Mouse (Mus musculus): ENCODE results near the gene Dzip3. TPM values are rescaled to one million over a fixed set of nuclear protein-coding genes. Genes with fewer than 3 reads are reported as not detected.
A peak's percentile ranks its signal among the peaks of the same experiment; 100 is the strongest.

Dzip3 gene
- 0.12 and 0.16 TPM in 2 replicates for polyA plus RNA-seq (2012)

GRCm38 (mm10) chr16:48993559-48994342 is at the start of gene Dzip3, which contains the start of gene Cip2a:
TSS of gene Dzip3 (minus strand) at chr16:48994165.
TSS of gene Cip2a (plus strand) at chr16:48994185.
- no peak for TF ChIP-seq TAL1 (IDR thresholded peaks at IDR 0.05; ENCODE audit: low read length)
- TF ChIP-seq GATA1 (IDR thresholded peaks at IDR 0.05; ENCODE audit: low read length): no peak
- Histone ChIP-seq H3K4me1 (ENCODE audit: control insufficient read depth) (peaks cover 23% of the 10 kb centered on the region), H3K9me3 (ENCODE audit: control insufficient read depth, low read length) (peaks cover 3% of the 10 kb centered on the region), H3K27me3 (ENCODE audit: control insufficient read depth) (no peaks in the 10 kb centered on the region), H3K36me3 (ENCODE audit: control insufficient read depth) (peaks cover 36% of the 10 kb centered on the region), H3K4me3 (replicated peaks) (peak within 1 kb of the TSS; percentile 79)

- H3K9me3 ChIP-seq (ENCODE audit: control insufficient read depth, low read length): no peaks in the 10 kb centered on the region
- TF ChIP-seq TAL1 (IDR thresholded peaks at IDR 0.05; ENCODE audit: low read length) (no peak), GATA1 (IDR thresholded peaks at IDR 0.05; ENCODE audit: low read length) (no peak)
- no peaks in the 10 kb centered on the region for H3K27me3 ChIP-seq (ENCODE audit: control insufficient read depth)
- H3K4me1 ChIP-seq (ENCODE audit: control insufficient read depth): no peaks in the 10 kb centered on the region
- H3K4me3 ChIP-seq (replicated peaks): no peak overlapping the region
- H3K36me3 ChIP-seq (ENCODE audit: control insufficient read depth): no peaks in the 10 kb centered on the region
These were observed 46.7 kb upstream of the Dzip3 start for GRCm38 (mm10) chr16:49040554-49041221.

- no peaks in the 10 kb centered on the region for H3K4me1 ChIP-seq (ENCODE audit: control insufficient read depth)
- no peak for TF ChIP-seq TAL1 (IDR thresholded peaks at IDR 0.05; ENCODE audit: low read length)
- no peak for TF ChIP-seq GATA1 (IDR thresholded peaks at IDR 0.05; ENCODE audit: low read length)
- H3K9me3 ChIP-seq (ENCODE audit: control insufficient read depth, low read length): no peaks in the 10 kb centered on the region
- H3K4me3 ChIP-seq (replicated peaks): no peak overlapping the region
- H3K36me3 ChIP-seq (ENCODE audit: control insufficient read depth): no peaks in the 10 kb centered on the region
- no peaks in the 10 kb centered on the region for H3K27me3 ChIP-seq (ENCODE audit: control insufficient read depth)
These were observed 43.8 kb upstream of the Dzip3 start for GRCm38 (mm10) chr16:49037771-49038170.

- Histone ChIP-seq H3K27me3 (ENCODE audit: control insufficient read depth) (no peaks in the 10 kb centered on the region), H3K4me1 (ENCODE audit: control insufficient read depth) (no peaks in the 10 kb centered on the region), H3K9me3 (ENCODE audit: control insufficient read depth, low read length) (no peaks in the 10 kb centered on the region), H3K4me3 (replicated peaks) (no peak overlapping the region), H3K36me3 (ENCODE audit: control insufficient read depth) (no peaks in the 10 kb centered on the region)
- no peak for TF ChIP-seq GATA1 (IDR thresholded peaks at IDR 0.05; ENCODE audit: low read length)
- no peak for TF ChIP-seq TAL1 (IDR thresholded peaks at IDR 0.05; ENCODE audit: low read length)
These were observed 41.9 kb upstream of the Dzip3 start for GRCm38 (mm10) chr16:49035852-49036251.

- Histone ChIP-seq H3K36me3 (ENCODE audit: control insufficient read depth) (peaks cover 87% of the 10 kb centered on the region), H3K4me1 (ENCODE audit: control insufficient read depth) (no peaks in the 10 kb centered on the region), H3K9me3 (ENCODE audit: control insufficient read depth, low read length) (no peaks in the 10 kb centered on the region), H3K4me3 (replicated peaks) (no peak overlapping the region), H3K27me3 (ENCODE audit: control insufficient read depth) (no peaks in the 10 kb centered on the region)
- TF ChIP-seq GATA1 (IDR thresholded peaks at IDR 0.05; ENCODE audit: low read length) (no peak), TAL1 (IDR thresholded peaks at IDR 0.05; ENCODE audit: low read length) (no peak)
These were observed 22.8 kb upstream of the Dzip3 start for GRCm38 (mm10) chr16:49016620-49017332.

GRCm38 (mm10) chr16:49004151-49004550 is 10.2 kb upstream of the Dzip3 start:
- Histone ChIP-seq H3K27me3 (ENCODE audit: control insufficient read depth) (no peaks in the 10 kb centered on the region), H3K4me3 (replicated peaks) (no peak overlapping the region), H3K4me1 (ENCODE audit: control insufficient read depth) (no peaks in the 10 kb centered on the region), H3K9me3 (ENCODE audit: control insufficient read depth, low read length) (no peaks in the 10 kb centered on the region), H3K36me3 (ENCODE audit: control insufficient read depth) (peaks cover 93% of the 10 kb centered on the region)
- TF ChIP-seq TAL1 (IDR thresholded peaks at IDR 0.05; ENCODE audit: low read length): no peak
- no peak for TF ChIP-seq GATA1 (IDR thresholded peaks at IDR 0.05; ENCODE audit: low read length)

- Histone ChIP-seq H3K27me3 (ENCODE audit: control insufficient read depth) (no peaks in the 10 kb centered on the region), H3K4me3 (replicated peaks) (peak overlapping the region; percentile 79)
- no peak for TF ChIP-seq GATA1 (IDR thresholded peaks at IDR 0.05; ENCODE audit: low read length)
- no peak for TF ChIP-seq TAL1 (IDR thresholded peaks at IDR 0.05; ENCODE audit: low read length)
These were observed 353 bp upstream of the Dzip3 start for GRCm38 (mm10) chr16:48994343-48994693.

GRCm38 (mm10) chr16:48993231-48993558 is 770 bp downstream of the Dzip3 start:
- Histone ChIP-seq H3K9me3 (ENCODE audit: control insufficient read depth, low read length) (peaks cover 3% of the 10 kb centered on the region), H3K27me3 (ENCODE audit: control insufficient read depth) (no peaks in the 10 kb centered on the region), H3K36me3 (ENCODE audit: control insufficient read depth) (peaks cover 30% of the 10 kb centered on the region), H3K4me1 (ENCODE audit: control insufficient read depth) (peaks cover 23% of the 10 kb centered on the region), H3K4me3 (replicated peaks) (peak overlapping the region; percentile 79)
- no peak for TF ChIP-seq GATA1 (IDR thresholded peaks at IDR 0.05; ENCODE audit: low read length)
- no peak for TF ChIP-seq TAL1 (IDR thresholded peaks at IDR 0.05; ENCODE audit: low read length)

More at GRCm38 (mm10) chr16:48994343-48994693, 353 bp upstream of the Dzip3 start:
- Histone ChIP-seq H3K36me3 (ENCODE audit: control insufficient read depth) (peaks cover 41% of the 10 kb centered on the region), H3K4me1 (ENCODE audit: control insufficient read depth) (peaks cover 23% of the 10 kb centered on the region), H3K9me3 (ENCODE audit: control insufficient read depth, low read length) (peaks cover 3% of the 10 kb centered on the region)
